Mouse (Mus musculus) megakaryocyte progenitor cell, adult 5-6 weeks (primary cell): ENCODE measurements around the gene Cacng3. TPM values are rescaled to one million over a fixed set of nuclear protein-coding genes. Genes with fewer than 3 reads are reported as not detected.
A peak's percentile ranks its signal among the peaks of the same experiment; 100 is the strongest.

Experiments used
- ATAC-seq: replicated peaks from 2 replicates; pipeline ENCODE4 v1.8.0; 2016; ENCODE audit warnings: mild to moderate bottlenecking, moderate TSS enrichment, inconsistent platforms; ENCODE audit not compliant: poor library complexity
- total RNA-seq, 2 experiments: library from RNA; stranded (forward) in 1 of 2; stranded (reverse) in 1 of 2; fragments of 157-497, 149-512 nt in 1 of 2; fragments of 200-1000 nt in 1 of 2; gene quantifications; 2 replicates each; pipeline versions ENCODE4 v1.2.3 to v1.2.4; 2015 to 2017

Gene Cacng3
- not detected in 2 replicates for total RNA-seq (2015)
- not detected in 2 replicates for total RNA-seq (2017)

DNA sequence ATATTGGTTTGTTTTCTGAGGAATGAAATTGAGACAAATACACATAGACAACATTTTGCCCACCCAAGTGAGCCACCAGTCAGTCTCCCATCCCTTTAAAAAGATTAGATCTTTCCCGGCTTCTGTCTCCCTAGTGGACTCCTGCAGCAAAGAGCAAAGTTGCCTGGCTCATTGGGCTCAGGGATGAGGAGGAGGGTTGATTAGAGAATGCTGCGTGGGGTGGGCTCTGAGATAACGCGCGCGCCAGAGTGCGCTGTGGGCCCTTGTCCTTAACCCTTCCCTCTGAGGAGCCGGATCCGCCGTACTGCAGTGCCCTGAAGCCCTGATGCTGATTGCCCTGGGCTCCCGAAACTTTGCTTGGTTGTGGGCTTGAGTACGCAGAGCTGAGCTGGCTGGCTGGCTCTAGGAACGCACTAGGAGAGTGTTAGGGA, at the start of gene Cacng3:
Gene Cacng3, plus strand, starts transcription at position 51 of the 431 bp plus-strand sequence.
- ATAC-seq: peak; percentile 45

DNA sequence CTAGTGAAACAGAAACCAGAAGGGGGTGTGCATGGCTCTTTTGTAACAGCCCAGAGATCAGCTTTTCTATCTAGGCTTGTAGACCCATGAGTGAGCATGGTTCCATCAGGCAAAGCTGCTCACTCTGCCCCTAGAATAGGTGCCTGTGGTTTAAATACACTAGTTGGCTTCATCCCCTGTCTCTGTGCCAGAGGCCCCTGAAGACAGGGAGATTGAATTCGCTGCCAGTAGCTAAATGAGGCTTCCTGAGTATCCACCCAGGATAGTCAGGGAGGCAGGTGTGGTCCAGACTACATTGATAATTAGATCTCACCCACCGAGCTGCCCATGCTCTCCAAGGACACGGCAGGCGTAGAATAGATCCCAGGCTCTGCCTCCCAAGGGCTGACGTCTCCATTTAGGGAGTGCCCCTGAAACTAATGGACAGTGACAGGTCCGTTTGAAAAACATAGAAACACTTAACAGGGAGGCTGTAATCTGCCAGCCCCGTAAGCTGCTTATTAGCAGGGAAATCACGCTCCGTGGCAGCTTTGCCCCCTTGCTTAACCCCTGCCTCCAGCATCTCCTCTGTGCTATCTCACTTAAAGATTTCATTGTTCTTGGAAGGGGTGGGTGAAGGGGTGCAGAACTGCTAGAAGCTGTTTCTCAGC, 48.0 kb upstream of the Cacng3 start:
- no peak for ATAC-seq

- ATAC-seq: no peak
These were observed 46.5 kb upstream of the Cacng3 start for GRCm38 (mm10) chr7:122623753-122624152.

DNA sequence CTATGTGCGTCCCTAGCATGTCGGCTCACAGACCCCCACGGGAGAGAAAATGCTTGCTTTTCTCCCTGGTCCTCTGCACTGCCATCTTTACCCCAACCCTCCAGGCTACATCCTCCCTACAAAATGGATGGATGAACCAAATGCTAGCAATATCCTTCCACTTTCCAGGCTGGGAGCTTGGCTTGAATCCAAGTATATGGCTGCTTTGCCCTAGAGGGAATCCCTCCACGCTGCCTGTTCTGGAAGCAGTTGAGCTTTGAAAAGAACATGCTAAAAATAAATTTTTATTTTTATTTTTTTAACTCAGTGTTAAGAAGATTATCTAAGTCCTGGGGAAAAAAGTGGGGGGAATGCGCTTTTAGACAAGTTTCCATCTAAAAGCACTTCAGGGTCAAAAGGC, 42.2 kb upstream of the Cacng3 start:
- no peak for ATAC-seq

GRCm38 (mm10) chr7:122630386-122630785, 39.9 kb upstream of the Cacng3 start:
- no peak for ATAC-seq

DNA sequence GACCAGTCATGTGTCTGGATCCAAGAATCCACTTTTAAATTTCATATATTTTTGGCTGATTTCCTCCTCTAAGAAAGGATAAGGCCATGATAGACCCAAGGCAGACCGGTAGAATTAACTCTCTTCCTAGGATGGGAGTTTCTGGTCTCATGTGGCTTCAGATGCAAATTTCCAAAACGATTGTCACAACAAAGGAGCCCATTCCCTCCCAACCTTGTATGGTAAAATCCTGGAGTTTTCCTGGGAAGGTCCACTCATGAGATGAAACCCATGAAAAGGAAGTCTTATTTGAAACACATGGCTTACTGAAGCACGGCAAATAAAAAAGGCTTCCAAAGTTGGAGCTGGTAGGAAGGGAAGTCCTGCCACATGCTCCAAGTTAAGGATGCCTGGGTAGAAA, 39.1 kb upstream of the Cacng3 start:
- ATAC-seq: no peak

DNA sequence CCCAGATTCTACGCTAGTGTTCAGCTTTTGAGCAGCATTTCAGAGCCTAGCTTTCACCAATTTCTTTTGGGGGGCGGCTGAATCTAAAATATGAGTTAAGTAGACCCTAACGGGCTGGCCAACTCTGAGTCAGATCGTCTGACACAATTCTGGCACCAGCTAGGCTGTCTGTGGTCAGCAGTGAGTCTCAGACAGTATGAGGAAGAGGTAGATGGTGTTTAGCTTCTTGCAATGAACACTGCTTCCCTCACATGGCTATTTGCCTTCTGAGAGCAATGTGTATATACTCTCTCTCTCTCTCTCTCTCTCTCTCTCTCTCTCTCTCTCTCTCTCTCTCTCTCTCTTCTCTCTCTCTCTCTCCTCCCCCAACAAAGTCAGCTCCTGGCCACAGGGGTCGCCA, 37.3 kb upstream of the Cacng3 start:
- ATAC-seq: no peak

GRCm38 (mm10) chr7:122633463-122633862, 36.8 kb upstream of the Cacng3 start:
- ATAC-seq: no peak

- no peak for ATAC-seq
These were observed 26.6 kb upstream of the Cacng3 start for GRCm38 (mm10) chr7:122643676-122644075.

- no peak for ATAC-seq
These were observed 21.0 kb upstream of the Cacng3 start for GRCm38 (mm10) chr7:122649306-122649705.

GRCm38 (mm10) chr7:122652523-122652922, 17.8 kb upstream of the Cacng3 start:
- no peak for ATAC-seq

GRCm38 (mm10) chr7:122656671-122657070, 13.6 kb upstream of the Cacng3 start:
- ATAC-seq: no peak

DNA sequence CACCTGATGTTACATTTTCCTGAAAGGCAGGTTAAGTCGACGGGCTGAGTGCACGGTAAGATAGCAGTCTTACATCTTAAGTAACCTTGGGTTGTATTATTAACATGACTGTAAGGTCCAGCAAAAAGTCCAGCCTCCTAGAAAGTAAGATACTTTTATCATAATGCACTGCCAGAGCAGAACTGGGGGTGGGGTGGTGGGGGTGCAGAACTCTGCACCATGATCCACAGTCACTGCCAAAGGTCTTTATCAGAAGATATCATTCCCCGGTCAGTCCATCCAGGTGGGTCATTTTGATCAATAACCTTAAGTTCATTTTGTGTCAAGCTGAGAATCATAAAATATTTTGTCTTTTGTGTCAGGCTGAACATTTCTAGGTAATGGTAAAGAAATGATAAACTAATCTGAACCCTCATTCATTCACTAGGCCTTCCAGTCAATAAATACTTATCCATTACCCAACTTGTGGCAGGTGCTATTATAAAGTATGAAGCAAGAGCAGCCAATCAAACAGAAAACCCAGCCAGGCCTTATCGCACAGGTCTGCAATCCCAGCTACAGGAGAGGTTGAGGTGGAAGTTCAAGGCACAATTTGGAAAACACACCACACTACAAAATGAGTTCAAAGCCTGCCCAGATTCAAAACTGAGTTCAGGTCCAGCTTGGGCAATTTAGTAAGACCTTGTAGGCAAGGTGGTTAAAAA, 12.7 kb upstream of the Cacng3 start:
- ATAC-seq: no peak

DNA sequence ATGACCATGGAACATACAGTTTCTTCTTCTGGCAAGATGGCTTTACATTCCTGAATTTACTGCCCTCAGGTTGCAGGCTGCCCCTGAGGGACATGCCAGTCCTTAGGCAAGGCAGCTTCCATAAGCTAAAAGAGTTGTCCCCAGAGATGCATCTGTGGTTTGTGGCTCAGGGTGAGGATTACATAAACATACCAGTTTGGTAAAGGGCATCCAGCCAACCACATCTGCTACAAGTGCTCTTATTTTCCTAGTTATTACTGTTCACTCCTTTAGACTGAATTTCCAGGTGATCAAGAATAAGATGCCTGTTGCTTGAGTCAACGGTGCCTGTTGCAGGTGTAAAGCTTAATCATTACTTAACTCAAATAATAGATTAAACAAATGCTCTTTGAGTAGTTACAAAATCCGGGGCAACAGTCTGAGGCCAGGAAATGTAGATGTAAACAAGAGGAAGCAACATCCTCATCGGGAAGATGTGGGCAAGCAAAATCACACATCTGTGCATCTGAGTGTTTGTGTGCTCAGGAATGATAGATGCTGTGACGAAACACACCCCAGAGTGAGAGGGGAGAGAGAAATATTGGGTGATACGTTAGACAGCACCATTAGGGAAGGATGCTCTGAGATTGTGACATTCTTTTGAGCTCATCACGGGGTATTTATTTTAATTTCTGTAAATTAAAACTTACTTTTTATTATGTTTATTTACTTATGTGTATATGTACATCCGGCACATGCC, 4.8 kb upstream of the Cacng3 start:
- ATAC-seq: no peak

DNA sequence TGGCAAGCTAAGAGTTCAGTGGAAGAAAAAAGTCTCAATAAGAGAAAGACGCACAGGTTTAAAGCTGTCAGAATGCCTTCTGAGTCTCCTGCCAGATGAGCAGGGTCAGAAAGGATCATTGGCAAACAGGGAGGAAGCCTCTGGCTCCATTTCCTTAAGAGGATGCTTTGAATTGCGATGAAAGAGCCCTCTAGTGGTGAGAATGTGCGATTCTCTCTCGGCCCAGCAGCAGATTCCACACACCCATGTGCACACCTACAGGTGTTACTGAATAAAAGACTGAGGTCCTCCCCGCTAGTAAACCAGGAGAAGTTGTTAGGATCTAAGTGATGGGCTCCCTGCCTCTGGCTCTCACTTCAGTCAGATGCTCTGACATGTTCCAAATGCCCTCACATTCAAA, 2.4 kb upstream of the Cacng3 start:
- no peak for ATAC-seq

DNA sequence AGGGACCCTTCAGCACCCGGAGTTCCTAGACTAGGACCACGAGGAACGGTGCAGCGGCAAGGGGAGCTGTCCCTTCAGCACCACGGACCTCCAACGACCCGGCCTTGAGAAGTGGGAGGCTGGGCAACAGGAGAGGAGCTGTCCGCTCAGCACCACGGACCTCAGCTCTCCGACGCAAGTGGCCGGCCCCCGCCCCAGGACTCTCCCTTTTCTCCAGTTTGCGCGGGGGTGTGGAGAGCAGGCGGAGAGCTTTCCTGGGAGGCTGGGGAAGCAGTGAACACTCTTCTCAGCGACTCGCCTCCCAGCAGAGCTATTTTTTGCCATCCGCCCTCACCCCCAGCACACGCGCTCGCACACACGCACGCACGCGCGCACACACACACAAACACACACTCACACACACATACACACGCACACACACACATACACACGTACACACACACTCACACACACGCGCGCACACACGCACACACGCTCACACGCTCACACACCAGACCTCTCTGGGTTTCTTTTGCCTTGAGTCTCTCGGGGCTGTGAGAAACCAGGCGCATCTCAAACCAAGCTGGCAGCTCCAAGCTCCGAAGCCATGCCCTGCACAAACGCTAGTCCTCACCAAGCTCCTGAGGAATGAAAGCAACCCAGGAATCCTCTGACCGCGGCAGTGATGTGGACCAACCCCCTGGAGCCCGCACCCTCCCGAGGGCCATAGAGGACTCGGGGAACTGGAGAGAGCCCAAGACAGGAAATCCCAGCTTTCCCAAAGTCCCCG, 765 bp downstream of the Cacng3 start:
- ATAC-seq: peak; percentile 100

DNA sequence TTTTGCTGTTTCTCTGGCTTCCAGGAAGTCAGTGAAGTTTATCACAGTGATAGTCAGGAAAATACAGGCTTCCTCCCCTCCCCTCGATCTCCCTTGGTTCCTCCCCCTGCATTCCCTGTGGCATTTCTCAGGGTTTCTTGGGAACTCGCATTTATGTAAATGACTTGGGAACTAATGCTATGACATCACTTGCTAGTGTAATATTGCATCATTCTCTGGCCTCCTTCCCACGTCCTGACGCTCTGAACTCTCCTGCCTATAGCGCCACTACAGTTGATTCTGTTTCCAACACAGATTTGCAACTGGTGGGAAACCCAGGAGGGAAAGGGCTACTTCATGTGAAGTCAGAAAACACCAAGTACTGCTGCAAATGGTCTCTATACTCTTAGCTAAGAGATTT, 2.7 kb downstream of the Cacng3 start:
- no peak for ATAC-seq

GRCm38 (mm10) chr7:122675207-122675606, 4.9 kb downstream of the Cacng3 start:
- ATAC-seq: no peak

- ATAC-seq: no peak
These were observed 31.5 kb downstream of the Cacng3 start for GRCm38 (mm10) chr7:122701751-122702150.

- ATAC-seq: no peak
These were observed 32.2 kb downstream of the Cacng3 start for GRCm38 (mm10) chr7:122702443-122702842.

- no peak for ATAC-seq
These were observed 36.4 kb downstream of the Cacng3 start for GRCm38 (mm10) chr7:122706736-122707135.
